Mouse (Mus musculus): ENCODE measurements around the gene Uqcrq.
"Not testable (repeated sequence)": the region's sequence is repeated elsewhere in the genome, so short reads cannot be mapped to it uniquely, and the experiment has no call there.

Gene Uqcrq

GRCm38 (mm10) chr11:53450070-53450705 lies 19.6 kb upstream of the Uqcrq start:
- DNase-seq = no peak

DNA sequence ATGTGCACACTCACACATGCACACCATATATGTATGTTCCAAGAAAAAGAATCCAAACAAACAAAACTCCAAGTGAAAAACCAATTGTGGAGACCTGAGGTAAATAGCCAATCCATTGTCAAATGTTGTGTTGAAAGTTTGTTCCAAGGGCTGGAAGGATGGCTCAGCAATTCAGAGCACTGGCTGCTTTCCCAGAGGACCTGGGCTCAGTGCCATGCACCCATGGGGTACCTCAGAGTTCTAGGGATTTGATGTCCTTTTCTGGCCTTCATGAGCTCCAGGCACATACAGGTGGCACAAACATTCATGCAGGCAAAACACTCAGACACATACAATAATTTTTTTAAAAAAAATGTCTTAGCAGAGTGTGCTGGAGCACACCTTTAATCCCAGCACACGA lies 17.9 kb upstream of the Uqcrq start:
- no peak for DNase-seq

GRCm38 (mm10) chr11:53447996-53448395 lies 17.4 kb upstream of the Uqcrq start:
- no peak for DNase-seq

DNA sequence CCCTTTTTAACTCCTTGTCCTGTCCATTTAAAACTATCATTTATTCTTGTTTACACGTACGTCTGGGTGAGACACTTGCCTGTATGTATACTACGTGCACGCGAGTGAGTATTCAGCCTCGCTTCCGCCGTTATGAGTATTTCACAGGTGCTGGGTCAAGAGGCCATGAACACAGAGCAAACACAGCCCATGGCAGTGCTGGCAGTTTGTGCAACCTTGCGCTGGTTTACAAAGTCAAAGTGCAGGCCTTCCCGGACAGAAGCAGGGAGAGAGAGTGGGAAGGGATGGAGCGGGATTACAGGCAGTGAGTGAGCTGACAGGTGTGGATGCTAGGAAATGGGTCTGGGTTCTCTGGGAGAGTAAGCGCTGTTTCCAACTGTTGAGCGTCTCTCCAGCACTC lies 15.6 kb upstream of the Uqcrq start:
- DNase-seq = no peak

GRCm38 (mm10) chr11:53445562-53445961 lies 14.9 kb upstream of the Uqcrq start:
- DNase-seq = no peak

GRCm38 (mm10) chr11:53443861-53444260 lies 13.2 kb upstream of the Uqcrq start:
- no peak for DNase-seq

- no peak for DNase-seq
Observed at GRCm38 (mm10) chr11:53441921-53442320, 11.3 kb upstream of the Uqcrq start.

DNA sequence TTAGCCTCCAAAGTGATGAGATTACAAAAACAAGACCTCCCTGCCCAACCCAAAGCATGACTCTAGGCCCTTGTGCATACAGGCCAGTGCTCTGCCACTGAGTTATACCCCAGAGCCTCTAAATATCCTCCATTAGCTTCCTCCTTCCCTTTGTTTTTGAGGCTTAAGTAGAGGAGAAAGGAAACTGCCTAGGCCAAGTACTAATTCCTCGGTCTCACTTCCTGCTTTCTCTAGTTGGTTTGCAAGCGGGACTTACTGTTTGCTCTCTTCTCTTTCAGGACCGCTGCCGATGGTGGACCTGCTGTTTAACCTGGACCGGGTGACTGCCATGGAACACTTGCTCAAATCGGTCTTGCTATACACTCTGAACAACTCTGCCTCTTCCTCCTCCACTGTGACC lies 5.7 kb upstream of the Uqcrq start:
- DNase-seq = no peak

GRCm38 (mm10) chr11:53435504-53435903 lies 4.9 kb upstream of the Uqcrq start:
- DNase-seq = no peak

DNA sequence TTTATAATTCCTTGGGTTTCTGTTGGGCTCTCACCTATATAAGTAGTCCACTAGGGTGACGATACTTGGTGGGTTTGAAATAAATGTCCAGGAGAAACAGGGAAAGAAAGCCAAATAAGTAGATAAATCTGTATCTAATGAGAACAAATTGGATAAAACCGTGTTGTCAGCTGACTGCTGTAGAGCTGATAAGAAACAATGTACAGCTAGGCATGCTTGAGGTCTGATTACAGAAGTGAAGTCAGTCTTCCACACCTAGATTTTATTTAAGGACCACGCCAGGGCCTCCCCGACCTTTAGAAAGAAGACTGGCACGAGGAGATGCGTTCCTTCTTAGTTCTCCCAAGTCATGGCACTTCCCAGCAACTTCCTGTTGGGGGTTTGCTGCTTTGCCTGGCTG lies 2.4 kb upstream of the Uqcrq start:
- DNase-seq = no peak

DNA sequence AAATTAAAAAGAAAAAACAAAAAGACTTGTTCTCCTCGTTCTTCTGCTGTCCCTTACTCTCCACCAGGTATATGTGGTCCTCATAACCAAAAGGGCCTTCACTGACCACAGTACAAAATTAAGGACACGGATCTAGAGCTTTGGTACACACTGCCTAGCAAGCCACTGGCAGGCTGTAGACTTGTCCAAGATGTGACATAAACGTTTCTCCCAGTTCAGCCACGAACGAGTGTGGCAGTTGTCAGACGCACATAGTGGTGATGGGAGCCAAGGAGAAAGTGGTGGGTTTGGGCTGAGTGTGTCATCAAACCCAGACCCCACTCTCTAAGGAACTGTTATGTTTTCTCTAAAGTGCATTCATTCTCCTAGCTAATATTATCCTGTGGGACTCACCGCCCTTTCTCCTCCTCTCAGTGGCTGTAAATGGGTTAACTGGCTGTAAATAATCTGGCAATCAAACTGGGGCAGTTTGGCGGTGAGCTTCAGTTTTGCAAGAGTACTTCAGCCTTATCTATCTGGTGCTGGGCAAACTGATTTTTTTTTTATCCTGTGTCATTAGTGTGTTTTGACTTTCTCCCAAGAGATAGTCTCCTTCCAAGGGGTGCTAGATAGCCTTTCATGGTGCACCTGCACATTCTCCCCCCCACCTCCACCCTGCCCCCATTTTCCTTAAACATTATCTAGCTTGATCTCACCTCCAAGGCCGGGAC lies 871 bp upstream of the Uqcrq start:
- no peak for DNase-seq

DNA sequence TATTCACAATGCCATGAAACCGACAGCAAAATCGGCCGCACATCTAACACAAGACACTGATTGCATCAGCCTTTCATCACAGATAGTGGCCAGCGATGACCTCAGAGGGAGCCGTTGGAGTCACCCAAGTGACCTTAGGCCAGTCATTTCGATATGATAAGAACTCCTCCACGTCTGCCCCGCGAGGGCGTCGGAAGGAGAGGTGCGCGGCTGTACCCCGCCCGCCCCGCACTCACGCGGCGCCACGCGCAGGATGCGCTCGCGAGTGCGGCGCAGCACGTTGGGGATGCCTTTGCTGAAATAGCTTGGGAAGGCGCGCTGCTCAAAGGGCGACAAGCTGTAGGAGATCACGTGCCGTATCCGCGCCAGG lies 346 bp downstream of the Uqcrq start:
- DNase-seq = no peak

DNA sequence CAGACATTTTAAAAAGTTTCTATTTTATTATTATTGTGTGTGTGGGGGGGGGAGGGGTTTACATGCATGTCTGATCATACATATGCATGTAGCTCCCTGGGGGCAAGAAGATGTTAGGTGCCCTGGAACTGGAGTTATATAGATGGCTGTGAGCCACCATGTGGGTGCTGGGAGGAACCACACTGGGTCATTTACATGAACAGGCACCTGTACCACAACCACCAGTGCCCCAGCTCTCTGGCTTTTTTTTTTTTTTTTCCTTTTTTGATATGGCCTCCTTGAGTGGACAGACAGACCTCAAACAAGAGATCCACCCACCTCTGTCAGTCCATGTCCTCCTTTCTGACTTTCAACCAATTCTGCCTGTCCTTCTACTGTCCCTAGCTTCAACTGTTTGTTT lies 1.4 kb downstream of the Uqcrq start:
- DNase-seq = no peak

DNA sequence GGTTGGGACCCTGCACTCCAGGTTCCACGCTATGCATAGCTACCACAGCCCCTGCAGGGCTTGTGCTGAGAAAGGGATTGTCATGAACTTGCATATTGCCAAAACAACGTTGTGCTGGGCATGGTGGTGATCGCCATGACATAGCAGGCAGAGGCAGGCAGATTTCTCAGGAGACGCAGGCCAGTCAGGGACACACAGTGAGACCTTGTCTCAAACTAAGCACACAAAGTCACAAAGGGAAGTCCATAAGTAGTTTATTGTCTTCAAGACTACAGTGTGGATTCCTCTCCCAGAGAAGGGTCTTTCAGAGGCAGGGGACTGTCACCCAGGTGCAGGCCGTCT lies 1.9 kb downstream of the Uqcrq start:
- no peak for DNase-seq

DNA sequence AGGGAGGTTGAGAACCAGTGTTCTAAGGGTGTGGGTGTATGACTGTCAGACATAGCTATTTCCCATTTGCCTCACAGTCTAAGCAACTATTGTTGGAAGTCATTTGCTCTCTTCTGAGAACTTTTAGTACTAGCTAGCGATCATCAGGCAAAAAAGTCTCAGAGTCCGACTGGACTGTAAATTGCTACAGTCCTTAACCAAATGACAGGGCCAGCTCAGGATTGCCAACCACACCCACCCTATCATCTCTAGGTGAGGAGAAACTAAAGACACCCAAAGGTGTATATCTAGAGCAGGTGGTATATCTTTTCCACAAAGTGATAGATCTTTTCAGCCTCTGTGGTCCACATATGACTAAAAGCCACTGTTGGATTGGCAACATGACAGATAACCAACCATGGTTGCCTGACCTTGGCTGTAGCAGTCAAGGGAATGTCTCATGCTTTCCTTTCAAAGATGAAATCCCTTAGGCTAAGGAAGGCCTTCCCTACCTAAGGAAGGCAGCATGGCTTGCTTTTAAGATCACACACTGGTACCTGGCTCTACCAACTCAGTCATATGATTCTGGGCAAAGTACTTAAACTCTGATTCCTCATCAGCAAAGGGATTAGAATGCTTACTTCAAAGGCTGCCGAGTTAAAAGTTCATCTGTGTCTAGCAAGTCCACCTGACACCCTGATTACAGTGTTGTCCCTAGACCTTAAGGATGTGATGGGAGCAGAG lies 2.5 kb downstream of the Uqcrq start:
- no peak for DNase-seq

DNA sequence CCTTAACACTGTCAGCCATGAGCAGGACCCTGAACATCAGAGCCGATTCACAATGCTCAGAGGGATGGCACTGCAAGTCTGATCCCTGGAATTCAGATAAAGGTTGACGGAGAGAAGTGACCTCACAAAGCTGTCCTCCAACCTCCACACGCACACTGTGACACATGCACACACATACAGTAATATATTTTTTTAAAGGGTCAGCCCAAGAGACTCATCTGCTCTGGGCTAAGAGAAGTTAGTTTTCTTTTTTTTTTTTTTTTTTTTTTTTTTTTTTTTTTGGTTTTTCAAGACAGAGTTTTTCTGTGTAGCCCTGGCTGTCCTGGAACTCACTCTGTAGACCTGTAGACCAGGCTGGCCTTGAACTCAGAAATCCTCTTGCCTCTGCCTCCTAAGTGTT lies 3.7 kb downstream of the Uqcrq start:
- not testable (repeated sequence) for DNase-seq

DNA sequence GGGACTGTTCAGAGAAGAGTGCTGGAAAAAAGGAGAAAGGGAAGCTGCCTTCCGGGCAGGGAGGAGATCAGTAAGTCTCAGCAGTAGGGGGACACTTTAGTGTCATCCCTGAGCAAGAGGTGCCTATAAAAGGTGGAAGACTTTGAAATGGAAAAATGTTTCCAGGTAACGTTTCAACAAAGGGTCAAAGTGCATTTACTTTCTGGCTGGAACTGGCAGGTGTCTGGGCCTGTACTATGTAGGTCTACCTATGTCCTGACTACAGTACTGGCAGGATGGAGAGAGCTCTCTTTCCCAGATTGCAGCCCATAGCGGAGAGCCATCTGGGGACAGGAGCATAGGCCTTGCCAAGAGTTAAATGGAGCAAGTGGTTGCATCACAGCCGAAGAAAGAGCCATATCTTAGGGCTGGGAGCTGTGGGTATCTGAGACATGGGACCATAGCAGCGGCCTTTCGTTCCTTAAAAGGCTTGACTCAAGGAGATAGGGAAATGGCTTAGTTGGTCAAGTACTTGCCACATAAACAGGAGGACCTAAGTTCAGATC lies 4.8 kb downstream of the Uqcrq start:
- no peak for DNase-seq

DNA sequence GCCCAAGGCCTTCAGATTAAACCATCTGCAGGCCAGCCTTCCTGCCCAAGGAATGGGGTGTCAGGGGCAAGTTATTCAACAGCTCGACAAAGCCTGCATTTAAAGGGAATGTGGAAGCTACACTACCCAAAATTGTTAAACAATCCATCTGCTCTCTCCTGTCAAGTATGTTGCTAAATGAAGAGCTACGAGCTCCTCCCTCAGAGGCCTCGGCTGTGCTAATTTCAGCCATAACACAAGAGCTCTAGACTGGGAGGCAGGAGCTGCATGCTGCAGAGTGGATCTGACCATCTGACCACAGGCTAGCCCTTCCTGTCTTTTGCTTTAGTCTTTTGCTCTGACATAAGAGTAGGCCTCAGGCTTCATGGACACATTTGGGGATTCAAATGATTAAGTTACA lies 5.4 kb downstream of the Uqcrq start:
- DNase-seq = no peak

GRCm38 (mm10) chr11:53424826-53425225 lies 5.8 kb downstream of the Uqcrq start:
- DNase-seq = no peak

GRCm38 (mm10) chr11:53423036-53423435 lies 7.6 kb downstream of the Uqcrq start, which contains the start of gene Leap2:
Gene Leap2, minus strand, starts transcription at chr11:53423170.
- no peak for DNase-seq

DNA sequence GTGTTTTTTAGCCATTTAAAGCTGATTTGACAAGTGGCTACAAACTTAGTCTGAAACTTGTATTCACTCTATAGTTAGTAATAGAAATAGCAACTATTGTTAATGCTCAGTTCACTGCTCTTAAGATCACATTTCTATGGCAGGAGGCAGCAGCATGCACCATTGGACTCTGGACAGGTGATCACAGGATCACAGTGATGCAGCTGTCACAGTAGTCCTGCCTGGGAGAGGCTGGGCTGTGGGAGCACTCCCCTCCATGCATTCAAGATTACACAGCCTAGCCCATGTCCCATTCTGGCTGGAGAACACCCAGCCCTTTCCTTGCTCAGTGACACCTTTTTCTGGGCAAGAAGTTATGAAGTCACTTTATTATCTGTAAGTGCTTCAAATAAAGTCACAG lies 12.6 kb downstream of the Uqcrq start:
- DNase-seq = no peak

DNA sequence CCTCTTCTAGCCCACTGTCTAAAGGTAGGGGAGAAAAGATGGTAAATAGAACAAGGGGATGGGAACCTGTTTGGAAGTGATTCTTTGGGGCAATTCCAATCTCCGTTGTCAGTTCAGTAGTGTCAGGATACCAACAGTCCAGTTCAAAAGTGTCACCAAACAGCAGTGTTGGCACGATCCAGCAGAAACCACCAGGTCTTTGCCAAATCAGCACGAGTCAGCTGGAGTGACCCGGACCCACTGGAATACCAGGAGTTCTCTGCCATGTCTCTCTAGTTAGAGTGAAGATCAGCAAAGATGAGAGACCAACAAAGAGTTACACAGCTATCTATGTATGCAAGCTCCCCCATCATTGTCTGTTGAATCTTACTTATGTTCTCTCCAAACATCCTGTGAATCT lies 16.8 kb downstream of the Uqcrq start:
- no peak for DNase-seq

DNA sequence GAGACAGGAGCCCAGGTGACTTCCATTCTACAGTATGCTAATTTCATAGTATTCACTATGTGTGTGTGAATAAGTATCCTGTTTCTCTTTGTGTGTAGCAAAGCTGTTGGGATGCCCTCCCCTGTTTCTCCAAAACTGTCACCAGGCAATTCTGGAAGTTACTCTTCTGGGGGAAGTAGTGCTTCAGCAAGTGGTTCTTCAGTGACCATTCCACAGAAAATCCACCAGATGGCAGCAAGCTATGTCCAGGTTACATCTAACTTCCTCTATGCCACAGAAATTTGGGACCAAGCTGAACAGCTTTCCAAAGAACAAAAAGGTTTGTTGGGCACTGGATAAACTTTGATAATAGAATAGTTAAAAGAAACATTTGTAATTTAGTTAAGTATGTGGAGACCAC lies 18.9 kb downstream of the Uqcrq start:
- no peak for DNase-seq

DNA sequence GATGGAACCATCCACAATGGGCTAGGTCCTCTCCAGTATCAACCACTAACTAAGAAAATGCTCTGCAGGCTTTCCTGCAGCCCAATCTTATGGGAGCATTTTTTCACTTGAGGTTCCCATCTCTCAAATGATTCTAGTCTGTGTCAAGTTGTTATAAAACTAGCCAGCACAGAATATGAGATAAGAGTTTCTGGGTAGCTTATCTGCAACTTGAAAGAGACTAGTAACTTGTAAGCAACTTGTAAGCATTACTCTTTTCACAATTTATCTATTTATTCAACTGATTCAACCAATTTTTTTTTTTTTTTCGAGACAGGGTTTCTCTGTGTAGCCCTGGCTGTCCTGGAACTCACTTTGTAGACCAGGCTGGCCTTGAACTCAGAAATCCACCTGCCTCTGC lies 27.0 kb downstream of the Uqcrq start:
- DNase-seq = no peak

Measured in right cerebral cortex, postnatal 25 days (tissue).